Mouse (Mus musculus) brain, embryonic 14.5 days (tissue): ENCODE measurements around the gene Grik3.

Experiments
- CTCF ChIP-seq: fragments of 200-500 bp; IDR thresholded peaks from 2 replicates; pipeline ENCODE4 v1.5.1; 2012; ENCODE audit warnings: inconsistent platforms, mild to moderate bottlenecking, moderate library complexity, borderline replicate concordance; ENCODE audit not compliant: insufficient read depth, insufficient read length; ENCODE audit errors: extremely low read depth
- POLR2A ChIP-seq: fragments of 200-500 bp; IDR thresholded peaks from 2 replicates; pipeline ENCODE4 v1.6.1; 2012; ENCODE audit warnings: mild to moderate bottlenecking, inconsistent platforms, borderline replicate concordance; ENCODE audit not compliant: poor library complexity, insufficient read depth, insufficient read length, severe bottlenecking; ENCODE audit errors: extremely low read depth

DNA sequence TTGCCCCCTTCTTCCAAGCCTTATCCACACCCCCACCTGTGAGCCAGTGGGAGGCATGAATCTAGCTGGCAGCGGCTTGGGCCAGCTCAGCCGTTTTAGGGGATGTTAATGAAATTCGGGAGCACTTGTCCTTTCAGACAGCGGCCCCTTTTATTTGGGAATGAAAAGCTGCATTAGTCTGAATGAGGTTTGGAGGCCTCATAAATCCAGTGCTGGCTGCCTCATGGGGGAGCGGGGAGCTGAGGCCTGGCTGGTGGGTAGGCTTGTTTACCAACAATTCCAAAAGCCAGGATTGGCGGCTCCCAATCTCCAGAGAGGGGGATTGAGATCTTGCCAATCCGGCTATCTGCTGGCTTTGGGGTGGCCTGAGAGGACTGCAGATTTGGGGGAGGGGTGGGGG is 3.5 kb upstream of the Grik3 start:
- TF ChIP-seq CTCF (no peak), POLR2A (no peak)
